Comparison of ENCODE assay signal across 18 mouse cellular contexts in genomic region chr6:91563031-91563430, GRCm38 (mm10). TPM values are rescaled to one million over a fixed set of nuclear protein-coding genes. Genes with fewer than 3 reads are reported as not detected.
DNase-seq lines count a peak whose midpoint lies in the region; ATAC-seq and TF ChIP-seq lines count a peak whose summit lies in the region.
"Had no signal": no experiment of that assay in that cellular context is flagged by ENCODE, and none has a peak within 500 bp of the region (broad histone marks: within the 10 kb centered on the region; RNA-seq: fewer than 3 reads in every experiment).

No protein-coding gene starts in this region.

- H3K27me3 ChIP-seq in cerebellum, adult 2 months (ENCODE audit: control insufficient read depth, insufficient read depth, low read length), result no peaks in the 10 kb centered on the region
- no peaks in the 10 kb centered on the region for H3K27me3 ChIP-seq in kidney, embryonic 16.5 days (ENCODE audit: insufficient read depth, low read length)
- H3K27me3 ChIP-seq: forebrain, embryonic 13.5 days; neural tube, embryonic 12.5 days had no signal

- no peak overlapping the region for H3K9ac ChIP-seq in kidney, embryonic 16.5 days (replicated peaks; ENCODE audit: low read length)
- H3K9ac ChIP-seq: forebrain, embryonic 13.5 days; neural tube, embryonic 12.5 days had no signal

- WGBS in cerebellum, adult 2 months, result 57% methylated on average over 3 of the region's 3 CpGs
- 72% methylated on average over 3 of the region's 3 CpGs for WGBS in kidney, embryonic 16.5 days

- no peak for TF ChIP-seq CTCF in cerebellum, adult 2 months (IDR thresholded peaks at IDR 0.05; ENCODE audit: borderline replicate concordance, insufficient read depth, low read depth, low read length)

- no peak overlapping the region for H3K4me3 ChIP-seq in cerebellum, adult 2 months (replicated peaks; ENCODE audit: insufficient read depth, low read depth, low read length)
- H3K4me3 ChIP-seq in kidney, embryonic 16.5 days (ENCODE audit: low read length), result no peak overlapping the region
- H3K4me3 ChIP-seq: embryonic facial prominence, embryonic 10.5 days; forebrain, embryonic 13.5 days; midbrain, embryonic 10.5 days; neural tube, embryonic 12.5 days had no signal

- no peak for ATAC-seq in kidney, embryonic 16.5 days (ENCODE audit: low FRiP score, low TSS enrichment)
- ATAC-seq: forebrain, embryonic 13.5 days; hindbrain, postnatal 0 days had no signal

- H3K9me3 ChIP-seq in kidney, embryonic 16.5 days (ENCODE audit: low read length), result no peaks in the 10 kb centered on the region
- H3K9me3 ChIP-seq: embryonic facial prominence, embryonic 10.5 days; forebrain, embryonic 13.5 days; midbrain, embryonic 10.5 days; neural tube, embryonic 12.5 days had no signal

- H3K27ac ChIP-seq in cerebellum, adult 2 months (ENCODE audit: insufficient read depth, low read length), result no peak overlapping the region
- no peak overlapping the region for H3K27ac ChIP-seq in kidney, embryonic 16.5 days (ENCODE audit: low read length)
- H3K27ac ChIP-seq: embryonic facial prominence, embryonic 10.5 days; forebrain, embryonic 13.5 days; hindbrain, postnatal 0 days; kidney, postnatal 0 days; midbrain, embryonic 10.5 days; neural tube, embryonic 12.5 days had no signal

- no peaks in the 10 kb centered on the region for H3K36me3 ChIP-seq in kidney, embryonic 16.5 days (ENCODE audit: insufficient read depth, low read length)
- H3K36me3 ChIP-seq: embryonic facial prominence, embryonic 10.5 days; midbrain, embryonic 10.5 days; neural tube, embryonic 12.5 days had no signal

- H3K4me2 ChIP-seq in kidney, embryonic 16.5 days (replicated peaks; ENCODE audit: low read depth, low read length), result no peak overlapping the region
- H3K4me2 ChIP-seq: forebrain, embryonic 13.5 days; neural tube, embryonic 12.5 days had no signal

- no peak for TF ChIP-seq POLR2A in cerebellum, adult 2 months (IDR thresholded peaks at IDR 0.05; ENCODE audit: borderline replicate concordance, insufficient read depth, low read length)

- H3K4me1 ChIP-seq in cerebellum, adult 2 months (ENCODE audit: control insufficient read depth, insufficient read depth, low read length), result no peaks in the 10 kb centered on the region
- H3K4me1 ChIP-seq in kidney, embryonic 16.5 days (ENCODE audit: insufficient read depth, low read length), result no peaks in the 10 kb centered on the region
- H3K4me1 ChIP-seq: neural tube, embryonic 12.5 days had no signal

- peak; percentile 69 to 78 for DNase-seq in cerebellum, postnatal 14 days
- DNase-seq in cerebellum, adult 2 months, result no peak
- DNase-seq in kidney, adult 8-10 months, result peak; percentile 74 to 78
- peak; percentile 65 for DNase-seq in NIH3T3 (ENCODE audit: low read depth)
- peak; percentile 69 to 80 for DNase-seq in kidney, postnatal 25 days
- DNase-seq in thymus, postnatal 10 days (ENCODE audit: low spot score in 2 of 2), result no peak
- DNase-seq: cerebellum, postnatal 36 days; heart, postnatal 4 days; lung, adult 2 months; lung, postnatal 36 days; right cerebral cortex, postnatal 25 days had no signal

RNA-seq across cellular contexts. Expression of gene Lsm3, which starts 47.3 kb away (rescaled TPM):
- polyA plus RNA-seq in cerebellum, adult 2 months (2012; rRNA removed), result 51.3 and 51.8 TPM in 2 replicates
- polyA plus RNA-seq in kidney, embryonic 16.5 days (2015; fragmentation: Nextera tagmentation; extraction: Ambion mirVana), result 251 and 258 TPM in 2 replicates

RNA-seq across cellular contexts. Expression of gene Xpc, which starts 47.3 kb away (rescaled TPM):
- polyA plus RNA-seq in cerebellum, adult 2 months (2012; rRNA removed), result 13.2 and 14.4 TPM in 2 replicates
- 28.9 and 30.3 TPM in 2 replicates for polyA plus RNA-seq in kidney, embryonic 16.5 days (2015; fragmentation: Nextera tagmentation; extraction: Ambion mirVana)

Comparison
In these comparisons a context has a peak if more than half of its experiments do, and no peak if none do; other contexts are left out.
1. DNase-seq: peak in cerebellum, postnatal 14 days (2 of 2), kidney, adult 8-10 months (2 of 2), NIH3T3 (single experiment) and kidney, postnatal 25 days (2 of 2); none in cerebellum, adult 2 months (0 of 2) and thymus, postnatal 10 days (0 of 2).